Mouse (Mus musculus) left cerebral cortex, adult 8-10 months (tissue): ENCODE measurements around the gene Foxc2. TPM values are rescaled to one million over a fixed set of nuclear protein-coding genes. Genes with fewer than 3 reads are reported as not detected.

Source experiments
- DNase-seq, 2 experiments: peaks; one replicate each; pipeline ENCODE4 v3.0.0; 2022; ENCODE audit warnings: low spot score in 2 of 2
- total RNA-seq, 4 experiments: library from RNA; stranded (reverse); gene quantifications; 2 replicates each; pipeline ENCODE4 v1.2.4; 2022

Foxc2 gene
- total RNA-seq, 4 experiments from 2014 or later: 1.2 to 2.2 (median 1.9) TPM

DNA sequence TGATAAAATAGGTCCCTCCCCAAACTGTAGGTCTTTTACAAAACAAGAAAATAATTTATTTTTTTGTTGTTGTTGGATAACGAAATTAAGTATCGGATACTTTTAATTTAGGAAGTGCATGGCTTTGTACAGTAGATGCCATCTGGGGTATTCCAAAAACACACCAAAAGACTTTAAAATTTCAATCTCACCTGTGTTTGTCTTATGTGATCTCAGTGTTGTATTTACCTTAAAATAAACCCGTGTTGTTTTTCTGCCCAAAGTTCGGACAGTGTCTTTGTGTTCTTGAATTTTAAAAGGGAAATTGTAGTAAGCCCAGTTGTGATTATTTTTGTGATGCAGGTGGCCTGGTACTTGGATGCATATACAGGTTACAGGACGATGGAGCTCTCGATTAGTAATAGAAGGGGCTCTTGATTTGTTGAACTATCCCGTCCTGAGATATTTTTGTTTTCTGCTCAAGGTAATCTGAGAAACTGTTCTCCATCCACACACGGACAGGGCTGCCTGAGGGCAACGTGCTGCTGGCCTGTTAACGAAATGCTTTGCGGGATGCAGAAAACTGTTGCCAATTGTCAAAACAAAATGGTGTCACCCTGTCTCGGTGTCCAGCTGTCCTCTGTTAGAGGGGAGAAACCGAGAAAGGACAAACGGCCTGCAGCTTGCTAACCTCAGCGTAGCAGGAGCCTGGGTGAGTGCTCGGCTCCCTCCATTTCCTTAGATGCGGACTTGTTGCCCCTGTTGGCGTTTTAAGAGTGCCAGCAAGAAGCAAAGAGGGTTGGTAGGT lies 2.9 kb downstream of the Foxc2 start:
- no peak for DNase-seq

DNA sequence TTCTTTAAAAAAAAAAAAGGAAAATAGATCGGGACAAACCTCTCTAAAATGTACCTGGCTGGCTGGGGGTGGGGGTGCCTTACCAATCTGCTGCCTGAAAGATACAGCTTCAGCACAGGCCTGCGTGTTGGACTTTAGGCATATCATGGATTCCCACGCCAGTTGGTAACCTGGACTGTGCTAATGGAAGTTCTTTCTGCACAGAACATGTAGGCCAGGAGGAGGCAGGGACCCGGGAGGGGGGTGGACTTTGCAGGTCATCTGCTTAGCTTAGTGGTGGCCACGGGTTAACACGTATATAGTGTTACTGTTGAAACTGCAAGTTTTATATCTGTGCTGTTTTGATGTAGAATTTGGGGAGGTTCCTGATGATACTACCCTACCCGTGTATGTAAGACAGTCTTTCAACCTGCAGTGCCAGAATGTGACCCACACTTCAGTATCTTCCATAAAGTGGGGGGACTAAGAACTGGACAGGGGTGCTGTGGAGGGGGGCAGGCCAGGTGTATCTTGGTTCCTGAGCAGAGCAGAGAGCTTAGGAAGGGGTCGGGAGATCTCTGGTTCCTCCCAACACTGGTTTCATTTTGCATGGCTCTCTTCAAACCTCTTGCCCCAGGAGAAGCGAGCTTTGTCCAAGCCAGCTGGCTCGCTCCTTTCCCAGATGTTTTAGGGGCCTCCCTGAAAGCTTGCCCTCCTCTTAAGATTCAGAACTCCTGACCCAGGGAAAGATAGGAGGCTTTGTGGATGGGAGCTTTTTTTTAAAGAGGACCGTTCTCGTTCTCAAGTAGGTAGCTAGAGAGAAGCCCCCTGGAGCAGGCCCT lies 3.9 kb downstream of the Foxc2 start:
- no peak for DNase-seq

DNA sequence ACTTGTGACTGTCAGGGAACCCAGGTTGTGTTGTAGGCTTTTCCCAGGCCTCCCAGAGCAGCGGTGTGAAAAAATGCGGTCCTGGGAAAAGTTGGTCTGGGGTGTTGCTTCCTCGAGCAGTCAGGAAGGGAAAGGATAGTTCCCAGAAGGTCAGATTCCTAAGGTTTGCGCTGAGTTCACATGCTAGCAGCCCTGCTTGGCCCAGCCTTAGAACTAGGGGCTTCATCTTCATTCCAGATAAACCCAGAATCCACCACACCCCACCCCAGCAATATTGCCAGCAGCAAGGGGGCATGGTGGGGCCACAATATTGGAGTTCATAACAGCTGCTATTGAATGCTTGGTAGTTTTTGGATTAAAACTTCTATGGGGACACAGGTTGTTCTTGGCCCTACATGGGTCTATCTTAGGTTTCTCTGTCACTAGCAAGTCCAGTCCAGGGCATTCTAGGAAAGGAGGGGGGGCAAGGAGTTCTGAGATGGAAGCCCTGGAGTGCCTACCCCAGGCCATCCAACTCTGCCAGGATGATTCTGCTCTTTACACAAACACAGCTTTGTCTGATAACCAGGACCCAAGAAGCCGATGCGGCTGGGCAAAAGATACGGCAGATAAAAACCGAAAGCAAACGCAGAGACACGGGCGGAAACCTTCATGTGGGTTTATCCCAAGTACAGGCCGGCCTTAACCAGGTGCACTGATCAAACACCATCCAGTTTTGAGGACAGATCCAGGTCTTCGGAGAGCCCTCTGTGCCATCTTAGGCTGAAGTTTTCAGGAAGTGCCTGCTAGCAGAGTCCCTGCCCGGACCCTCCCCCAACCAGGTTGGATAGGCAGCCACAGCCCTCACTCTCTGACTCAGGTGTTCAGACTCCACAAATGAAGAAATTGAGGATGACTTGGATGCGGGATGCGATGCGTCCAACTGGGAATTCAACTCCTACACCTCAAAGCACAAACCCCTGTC lies 4.8 kb downstream of the Foxc2 start:
- DNase-seq: no peak

DNA sequence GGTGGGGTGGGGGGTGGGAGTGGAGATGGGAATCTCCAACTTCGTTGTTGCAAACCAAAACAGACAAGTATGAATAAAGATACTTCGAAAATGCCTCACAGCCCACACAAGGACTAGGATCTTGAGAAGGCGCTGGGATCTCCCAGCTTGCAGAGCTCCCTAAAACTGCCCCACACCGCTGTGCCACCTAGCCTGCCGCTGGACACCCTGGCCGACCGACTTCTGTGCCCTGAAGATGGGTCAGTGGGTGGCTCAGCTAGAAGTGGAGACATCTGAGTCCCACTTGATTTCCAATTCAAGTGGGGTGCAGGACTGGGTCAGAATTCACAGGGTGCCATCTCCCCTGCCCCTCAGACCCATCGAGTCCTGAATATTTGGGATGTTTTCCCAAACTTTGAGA lies 5.7 kb downstream of the Foxc2 start:
- DNase-seq: no peak

DNA sequence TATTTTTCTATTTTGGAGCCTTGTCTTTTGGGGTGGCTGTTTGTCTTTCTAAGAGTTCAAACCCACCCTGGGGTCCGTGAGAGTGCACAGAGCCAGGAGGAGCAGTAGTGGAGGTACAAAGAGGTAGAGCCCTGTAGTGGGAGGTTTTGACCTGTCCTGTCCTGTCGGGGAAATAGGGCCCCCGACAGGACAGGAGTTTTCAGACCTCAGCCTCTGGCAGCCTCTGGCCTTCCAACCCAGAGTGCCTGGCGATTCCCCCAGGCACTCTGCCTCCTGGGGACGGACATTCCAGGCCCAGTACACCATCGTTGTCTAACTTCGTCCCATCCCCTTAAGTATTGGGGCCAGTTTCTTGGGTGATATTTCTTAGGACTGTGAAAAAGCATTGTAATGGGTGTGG lies 6.4 kb downstream of the Foxc2 start:
- DNase-seq: no peak

DNA sequence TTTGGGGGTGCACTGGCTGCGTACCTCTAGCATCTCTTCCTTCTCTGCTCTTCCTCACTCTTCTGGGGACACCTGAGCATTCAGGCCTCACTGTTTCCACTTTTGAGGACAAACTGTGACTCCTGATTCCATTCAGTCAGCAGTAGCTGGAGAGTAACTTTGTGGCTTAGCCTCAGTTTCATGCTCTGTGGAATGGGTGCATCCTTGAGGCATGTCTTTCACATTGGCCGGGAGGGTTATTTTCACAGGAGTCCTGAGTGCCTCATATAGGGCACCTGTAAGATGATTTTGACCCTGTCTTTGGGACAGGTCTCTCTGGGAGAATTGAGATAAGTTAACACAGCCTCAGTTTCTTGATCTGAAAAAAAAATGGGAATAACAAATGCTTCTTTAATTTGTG lies 7.1 kb downstream of the Foxc2 start:
- DNase-seq: no peak

DNA sequence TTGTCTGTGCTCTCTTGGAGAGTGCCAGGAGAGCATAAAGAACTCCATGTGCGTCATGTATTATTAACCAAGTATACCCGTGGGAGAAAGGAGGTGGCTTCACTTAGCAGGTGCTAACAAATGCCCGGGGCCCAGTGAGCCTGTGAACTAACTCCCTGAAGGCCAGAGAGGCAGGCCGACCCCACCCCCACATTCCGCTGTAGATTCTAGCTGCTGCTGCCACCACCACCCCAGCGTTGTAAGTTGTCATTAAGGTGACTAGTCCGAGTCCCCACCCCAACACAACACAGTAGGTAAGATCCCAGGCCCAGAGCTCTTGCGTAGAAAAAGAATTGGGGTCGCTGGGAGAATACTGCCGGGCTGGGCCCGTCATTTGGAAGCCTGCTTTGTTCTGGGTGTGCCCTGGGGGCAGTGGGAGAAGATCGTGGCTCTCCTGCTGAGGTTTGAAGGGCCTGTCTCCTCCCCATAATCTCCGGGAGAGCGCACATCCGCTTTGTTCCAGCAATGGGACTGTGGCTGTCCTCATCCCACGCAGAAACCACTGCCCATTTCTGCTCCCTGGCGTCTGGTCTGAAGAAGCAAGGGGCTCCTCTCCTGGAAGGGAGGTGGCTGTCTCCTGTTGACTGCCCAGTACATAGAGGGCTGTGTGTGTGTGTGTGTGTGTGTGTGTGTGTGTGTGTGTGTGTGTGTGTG lies 8.7 kb downstream of the Foxc2 start:
- DNase-seq: no peak

DNA sequence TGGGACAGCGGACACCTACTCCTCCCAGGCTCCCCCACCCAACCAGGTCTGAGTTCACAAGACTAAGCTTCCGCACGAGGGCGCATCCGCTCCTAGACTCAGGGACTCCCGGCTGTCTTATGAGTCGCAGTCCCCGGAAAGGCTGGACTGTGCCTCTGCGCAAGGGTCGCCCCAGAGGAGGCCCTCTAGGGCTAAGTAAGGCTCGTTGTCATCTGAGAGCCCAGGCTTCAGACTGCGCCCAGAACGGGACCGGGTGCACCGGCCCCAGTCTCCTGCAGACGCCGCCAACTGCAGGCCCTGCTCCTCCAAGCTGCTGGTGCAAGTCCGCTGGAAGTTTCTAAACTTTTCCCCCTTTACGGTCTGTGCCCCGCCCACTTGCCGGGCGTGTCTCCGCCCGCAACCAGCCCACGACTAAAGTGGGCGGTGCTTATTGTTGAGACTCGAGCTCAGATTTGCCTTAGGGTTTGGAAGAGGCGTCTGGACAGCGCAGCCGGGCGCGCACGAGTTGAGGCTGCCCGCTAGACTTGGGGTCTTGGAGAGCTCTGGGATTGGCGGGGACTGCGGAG lies 9.4 kb downstream of the Foxc2 start:
- DNase-seq: no peak

DNA sequence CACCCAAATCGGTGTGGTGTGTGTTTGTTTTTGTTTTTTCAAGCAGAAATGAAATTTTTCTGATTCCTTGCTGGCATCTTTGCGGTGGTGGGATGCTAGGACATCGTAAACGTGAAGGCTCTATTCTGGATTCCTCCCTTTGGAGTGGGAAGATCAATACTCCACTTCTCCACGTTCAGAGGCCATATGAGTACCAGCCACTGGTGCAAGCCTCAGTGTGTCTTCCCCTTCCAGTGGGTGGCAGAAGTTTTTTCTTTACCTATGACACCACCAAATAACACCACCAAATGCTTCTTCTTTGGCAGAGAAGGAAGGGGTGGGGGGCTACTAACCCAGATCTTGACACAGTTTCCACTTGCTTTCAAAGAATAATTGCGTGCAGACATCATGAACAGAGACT lies 10.2 kb downstream of the Foxc2 start:
- no peak for DNase-seq

DNA sequence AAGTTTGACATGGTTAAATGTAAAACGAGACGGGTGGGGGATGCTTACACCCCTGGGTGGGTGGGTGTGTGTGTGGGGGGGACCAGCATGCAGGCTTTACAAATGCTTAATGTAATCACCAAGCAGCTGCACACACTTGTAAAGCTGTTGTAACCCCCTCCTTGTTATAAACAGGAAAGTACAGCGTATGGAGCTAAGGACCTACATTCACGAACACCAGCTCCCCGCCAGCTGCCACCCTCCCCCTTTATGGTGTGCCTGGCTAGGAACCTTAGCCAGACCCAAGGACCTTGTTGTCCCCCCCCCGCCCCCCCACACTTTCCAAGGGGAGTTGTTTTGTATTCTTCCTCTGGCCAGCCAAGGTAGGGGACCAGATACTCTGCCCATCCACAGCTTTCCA lies 10.7 kb downstream of the Foxc2 start:
- DNase-seq: no peak

DNA sequence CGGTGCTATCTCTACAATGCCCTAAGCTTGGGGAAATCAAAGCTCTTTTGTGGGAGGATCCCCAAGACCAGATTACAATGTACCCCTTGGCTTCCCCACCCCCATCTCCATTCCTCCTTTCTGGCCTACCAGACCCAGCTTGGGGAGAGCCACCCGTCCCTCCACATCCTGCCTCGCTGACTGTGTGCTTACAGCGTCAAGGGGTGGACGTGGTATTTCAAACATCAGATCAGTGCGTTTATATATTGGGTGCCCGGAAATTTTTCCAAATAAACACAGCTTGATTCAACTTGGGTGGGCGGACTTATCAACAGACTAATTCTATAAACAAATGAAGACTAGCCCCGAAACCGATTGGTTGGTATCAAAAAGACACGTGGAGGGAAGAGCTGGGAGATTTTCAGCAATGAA lies 11.3 kb downstream of the Foxc2 start:
- no peak for DNase-seq

DNA sequence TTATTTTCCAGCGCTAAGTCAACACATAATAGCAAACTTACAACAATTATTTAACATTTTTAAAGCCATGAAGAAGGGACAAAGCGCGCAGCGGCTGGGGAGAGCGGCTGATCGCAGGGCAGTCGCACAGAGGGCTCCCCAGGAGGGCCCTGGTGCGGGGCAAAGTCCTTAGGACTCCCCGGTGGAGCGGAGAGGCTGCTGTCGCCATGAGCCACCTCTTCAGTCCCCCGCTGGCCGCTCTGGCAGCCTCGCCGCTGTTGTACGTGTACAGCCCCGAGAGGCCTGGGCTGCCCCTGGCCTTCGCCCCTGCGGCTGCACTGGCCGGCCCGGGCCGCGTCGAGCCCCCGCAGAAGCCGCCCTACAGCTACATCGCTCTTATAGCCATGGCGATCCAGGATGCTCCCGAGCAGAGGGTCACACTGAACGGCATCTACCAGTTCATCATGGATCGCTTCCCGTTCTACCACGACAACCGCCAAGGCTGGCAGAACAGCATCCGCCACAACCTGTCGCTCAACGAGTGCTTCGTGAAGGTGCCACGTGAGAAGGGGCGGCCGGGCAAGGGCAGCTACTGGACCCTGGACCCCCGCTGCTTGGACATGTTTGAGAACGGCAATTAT lies 11.9 kb downstream of the Foxc2 start, which contains the start of gene Foxl1:
Gene Foxl1, plus strand, starts transcription at position 185 of the 620 bp plus-strand sequence.
- no peak for DNase-seq

DNA sequence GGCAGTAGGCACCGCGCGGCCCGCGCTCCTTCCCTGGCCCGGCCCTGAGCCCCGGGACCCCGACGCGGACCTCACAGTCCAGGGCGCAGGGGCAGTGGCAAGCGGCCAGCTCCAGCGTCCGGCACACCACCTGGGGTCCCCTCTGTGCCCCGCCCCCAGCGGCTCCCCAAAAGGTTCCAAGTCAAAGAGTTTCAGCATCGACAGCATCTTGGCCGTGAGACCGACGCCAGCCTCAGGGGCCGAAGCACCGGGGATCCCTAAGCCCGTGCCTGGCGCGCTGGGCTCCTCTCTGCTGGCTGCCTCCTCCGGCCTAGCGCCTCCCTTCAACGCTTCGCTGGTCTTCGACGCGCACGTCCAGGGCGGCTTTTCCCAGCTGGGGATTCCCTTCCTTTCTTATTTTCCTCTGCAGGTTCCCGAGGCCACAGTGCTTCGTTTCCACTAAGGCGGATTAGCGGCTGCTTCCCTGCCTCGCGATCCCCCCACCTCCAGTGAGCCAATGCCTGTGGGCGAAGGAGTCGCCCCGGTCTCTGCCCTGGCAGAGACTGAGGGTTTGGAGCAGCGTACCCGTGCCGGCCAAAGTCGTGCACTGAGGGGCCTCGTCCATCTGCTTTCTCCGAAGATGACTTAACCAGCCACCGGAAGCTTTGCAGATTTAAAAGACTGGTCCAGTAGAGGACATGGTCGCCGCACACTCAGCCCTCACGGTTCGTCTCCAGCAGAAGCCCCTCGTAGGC lies 12.7 kb downstream of the Foxc2 start:
- no peak for DNase-seq

DNA sequence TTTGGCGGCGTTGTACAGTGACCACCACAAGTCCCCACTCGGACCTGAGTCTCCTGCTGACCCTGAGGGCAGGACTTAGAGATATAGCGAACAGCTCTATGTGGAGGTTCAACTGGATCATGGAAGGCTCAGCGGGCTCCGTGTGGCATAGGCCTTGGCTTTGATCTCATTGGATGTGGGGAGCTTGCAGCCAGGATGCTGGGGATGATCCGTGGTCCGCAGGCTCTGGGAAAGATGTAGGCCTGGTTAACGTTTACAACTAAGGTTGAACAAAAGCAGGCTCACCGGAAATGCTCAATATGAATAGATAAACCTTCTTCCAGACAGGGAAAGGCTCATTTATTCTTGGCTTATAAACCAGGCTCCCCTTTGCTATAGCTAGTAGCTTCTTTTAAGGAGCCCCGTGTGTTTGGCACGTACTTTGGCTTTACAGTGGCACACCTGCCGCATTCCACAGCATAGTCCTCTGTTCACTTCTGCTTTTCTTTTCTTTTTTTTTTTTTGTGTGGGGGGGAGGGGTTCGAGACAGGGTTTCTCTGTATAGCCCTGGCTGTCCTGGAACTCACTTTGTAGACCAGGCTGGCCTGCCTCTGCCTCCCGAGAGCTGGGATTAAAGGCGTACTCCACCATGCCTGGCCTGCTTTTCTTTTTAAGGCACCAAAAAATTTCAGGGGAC lies 13.4 kb downstream of the Foxc2 start:
- DNase-seq: no peak

DNA sequence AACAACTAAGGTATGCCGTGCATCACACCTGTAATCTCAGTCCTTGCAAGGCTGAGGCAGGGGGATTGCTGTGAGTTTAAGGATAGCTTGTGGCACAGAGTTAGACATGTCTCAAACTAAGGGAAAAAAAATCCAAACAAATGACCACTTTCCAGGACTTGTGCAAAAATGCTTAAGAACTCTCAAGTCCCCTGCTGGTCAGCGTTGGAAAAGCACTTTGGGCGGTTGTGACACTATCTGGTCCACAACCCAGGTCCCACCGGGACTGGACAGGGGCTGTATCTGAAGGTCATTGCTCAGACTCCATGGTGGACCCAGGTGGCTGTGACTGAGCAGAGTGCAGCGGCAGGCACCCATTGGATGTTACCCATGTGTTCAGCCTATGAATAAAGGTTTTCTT lies 14.6 kb downstream of the Foxc2 start:
- no peak for DNase-seq

DNA sequence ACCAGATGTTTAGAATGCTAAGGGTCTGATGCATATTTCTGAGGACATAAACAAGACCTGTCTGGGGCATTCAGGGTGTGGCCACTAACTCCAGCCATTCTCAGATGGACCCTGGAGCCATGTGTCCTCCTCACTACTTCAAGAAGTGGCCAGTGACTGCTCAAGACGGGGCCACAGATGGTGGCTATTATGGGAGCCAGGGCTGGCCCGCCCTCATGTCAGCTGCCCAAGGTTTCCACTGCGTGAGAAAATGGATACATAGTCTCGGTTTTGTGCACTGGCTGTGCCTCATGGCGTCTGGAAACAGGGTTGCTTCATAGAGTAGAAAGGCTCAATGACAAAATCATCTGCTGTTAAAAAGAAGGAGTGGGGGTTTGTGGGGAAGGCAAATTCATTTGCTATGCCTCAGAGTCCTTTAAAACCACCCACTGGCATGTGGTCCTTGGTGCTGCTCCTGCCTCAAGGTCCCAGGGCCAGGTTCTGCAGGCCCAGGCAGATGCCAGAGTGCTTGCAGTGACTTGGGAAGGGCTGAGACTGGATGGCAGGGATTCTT lies 17.1 kb downstream of the Foxc2 start:
- DNase-seq: no peak

DNA sequence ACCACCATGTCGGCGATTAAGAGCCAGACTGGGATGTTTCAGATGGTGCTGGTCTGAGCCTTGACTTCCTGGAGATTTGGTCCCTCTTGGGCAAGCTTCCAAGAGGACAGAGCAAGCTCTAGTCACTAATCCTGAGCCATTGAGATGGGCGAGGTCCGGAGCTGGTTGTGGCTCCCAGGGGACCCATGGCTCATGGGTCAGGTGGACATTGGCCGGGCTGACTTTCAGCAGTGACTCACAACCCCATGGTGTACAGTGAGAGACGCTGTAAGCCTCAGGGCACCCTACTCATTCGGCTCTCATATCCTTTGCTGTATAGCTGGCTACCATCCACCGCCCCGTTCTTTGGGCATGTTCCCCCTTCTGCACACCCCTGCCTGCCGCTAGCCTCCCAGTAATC lies 18.1 kb downstream of the Foxc2 start:
- DNase-seq: no peak

DNA sequence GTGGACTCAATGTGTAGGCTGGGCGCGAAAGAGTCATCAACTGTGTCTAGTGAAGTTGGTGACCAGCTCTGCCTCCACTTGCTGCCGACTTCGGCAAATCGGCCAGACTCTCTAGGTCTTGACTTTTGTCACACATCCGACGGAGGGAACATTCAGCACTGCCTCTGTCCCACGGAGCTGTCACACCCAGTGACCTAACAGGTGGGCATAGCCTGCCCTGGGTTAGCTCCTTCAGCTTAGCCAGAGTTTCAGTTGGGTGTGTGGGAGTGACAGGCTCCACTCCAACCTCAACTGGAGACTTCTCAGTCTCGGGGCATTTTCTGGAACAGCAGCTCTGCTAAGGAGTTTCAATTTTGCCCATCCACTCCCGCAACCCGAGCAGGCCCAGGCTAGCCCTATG lies 18.5 kb downstream of the Foxc2 start:
- no peak for DNase-seq

DNA sequence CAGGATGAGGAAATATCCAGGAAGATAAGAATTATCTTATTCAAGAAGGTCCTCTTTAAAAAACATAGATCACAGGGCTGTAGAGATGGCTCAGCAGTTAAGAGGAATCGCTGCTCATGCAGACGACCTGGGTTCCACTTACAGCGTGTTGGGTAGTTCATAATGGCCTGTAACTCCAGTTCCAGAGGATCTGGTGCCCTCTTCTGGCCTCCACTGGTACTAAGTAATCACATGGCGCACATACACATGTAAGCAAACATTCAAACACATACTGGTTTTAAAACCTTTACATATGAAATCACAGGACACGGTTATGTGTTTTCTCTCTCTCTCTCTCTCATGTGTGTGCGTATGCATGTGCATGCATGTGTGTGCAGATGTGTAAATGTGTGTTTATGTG lies 20.9 kb downstream of the Foxc2 start:
- no peak for DNase-seq
